Mouse (Mus musculus) liver, embryonic 15.5 days (tissue): ENCODE data around the gene Tnks1bp1. TPM values are rescaled to one million over a fixed set of nuclear protein-coding genes. Genes with fewer than 3 reads are reported as not detected.

Experiments
- ATAC-seq: fragments of 200-750 bp; cut with Nextera tagmentation; 2 replicates; pipeline ENCODE4 v1.8.0; 2017; ENCODE audit warnings: moderate number of reproducible peaks, mild to moderate bottlenecking, moderate library complexity; ENCODE audit not compliant: insufficient read depth
- H3K27ac ChIP-seq: fragments of 300-500 bp; sonication (generic); replicated peaks from 2 replicates; pipeline ENCODE4 v1.5.1; 2015; ENCODE audit warnings: mild to moderate bottlenecking, inconsistent platforms
- H3K27me3 ChIP-seq: fragments of 300-500 bp; sonication (generic); 2 replicates; pipeline ENCODE4 v1.6.1; 2015; ENCODE audit warnings: mild to moderate bottlenecking, inconsistent platforms
- H3K36me3 ChIP-seq: fragments of 300-500 bp; sonication (generic); replicated peaks from 2 replicates; pipeline ENCODE4 v1.6.1; 2015; ENCODE audit warnings: moderate library complexity, mild to moderate bottlenecking, inconsistent platforms
- H3K4me1 ChIP-seq: fragments of 300-500 bp; sonication (generic); replicated peaks from 2 replicates; pipeline ENCODE4 v1.6.1; 2015; ENCODE audit warnings: inconsistent platforms
- H3K4me2 ChIP-seq: fragments of 300-500 bp; sonication (generic); 2 replicates; pipeline ENCODE4 v1.6.1; 2015; ENCODE audit warnings: moderate library complexity, mild to moderate bottlenecking, inconsistent platforms
- H3K4me3 ChIP-seq: fragments of 300-500 bp; sonication (generic); replicated peaks from 2 replicates; pipeline ENCODE4 v1.5.1; 2015; ENCODE audit warnings: mild to moderate bottlenecking, inconsistent platforms
- H3K9ac ChIP-seq: fragments of 300-500 bp; sonication (generic); 2 replicates; pipeline ENCODE4 v1.6.1; 2015; ENCODE audit warnings: moderate library complexity, mild to moderate bottlenecking, inconsistent platforms
- H3K9me3 ChIP-seq: fragments of 300-500 bp; sonication (generic); replicated peaks from 2 replicates; pipeline ENCODE4 v1.6.1; 2016; ENCODE audit warnings: inconsistent platforms
- WGBS: fragments of 180-500 bp; shearing (Covaris S2); methylation state at CpG from one replicate; pipeline ENCODE4 v1.1.7; 2015; ENCODE audit warnings: mixed read lengths; ENCODE audit not compliant: insufficient replicate concordance; 5-methylcytosine and 5-hydroxymethylcytosine counted together
- polyA plus RNA-seq: library from polyadenylated mRNA; unstranded; fragments of >200 nt; fragmentation: Nextera tagmentation; extraction: Ambion mirVana; gene quantifications from 2 replicates; pipeline ENCODE4 v1.2.1, GENCODE M21; 2015

Tnks1bp1 gene
- polyA plus RNA-seq, 1 experiment from 2014 or later = 5.1 TPM

- peaks cover 49% of the 10 kb centered on the region for H3K36me3 ChIP-seq
- peak overlapping the region; percentile 87 for H3K4me2 ChIP-seq
- peaks cover 26% of the 10 kb centered on the region for H3K27me3 ChIP-seq
- WGBS = 75% methylated on average over 13 of the region's 13 CpGs
- peak overlapping the region; percentile 85 for H3K9ac ChIP-seq
- no peaks in the 10 kb centered on the region for H3K9me3 ChIP-seq
- H3K4me1 ChIP-seq = peaks cover 25% of the 10 kb centered on the region
- peak overlapping the region; percentile 80 for H3K27ac ChIP-seq
- peak overlapping the region; percentile 83 for H3K4me3 ChIP-seq
- no peak for ATAC-seq
These were observed 9.5 kb upstream of the Tnks1bp1 start for GRCm38 (mm10) chr2:85038336-85038735.

DNA sequence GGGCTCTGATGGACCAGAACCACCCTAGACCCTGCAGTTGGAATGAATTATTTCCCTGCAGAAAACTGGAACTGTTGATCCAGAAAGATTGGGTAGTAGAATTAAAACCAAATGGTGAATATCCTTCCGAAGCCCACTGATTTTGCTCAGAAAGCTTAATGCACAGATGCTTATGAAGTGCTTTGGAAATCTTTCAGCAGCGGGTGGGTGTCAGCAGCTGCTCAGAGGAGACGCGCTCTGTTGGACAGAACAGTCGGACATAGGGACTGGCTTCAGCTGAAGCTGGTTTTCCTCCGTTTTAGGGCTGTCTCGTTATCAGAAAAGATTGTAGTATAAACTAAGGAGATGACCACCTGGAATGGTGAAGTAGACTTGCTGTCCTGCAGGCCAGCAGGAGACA, 4.2 kb upstream of the Tnks1bp1 start:
- Histone ChIP-seq H3K36me3 (peaks cover 85% of the 10 kb centered on the region), H3K4me3 (no peak overlapping the region), H3K4me2 (no peak overlapping the region), H3K4me1 (peaks cover 29% of the 10 kb centered on the region), H3K9me3 (no peaks in the 10 kb centered on the region), H3K9ac (no peak overlapping the region), H3K27me3 (peaks cover 7% of the 10 kb centered on the region), H3K27ac (no peak overlapping the region)
- 89% methylated on average over 7 of the region's 7 CpGs for WGBS
- no peak for ATAC-seq

GRCm38 (mm10) chr2:85046222-85046621, 1.6 kb upstream of the Tnks1bp1 start:
- 78% methylated on average over 8 of the region's 8 CpGs for WGBS
- Histone ChIP-seq H3K4me1 (peaks cover 42% of the 10 kb centered on the region), H3K4me3 (no peak overlapping the region), H3K27ac (no peak overlapping the region), H3K27me3 (peaks cover 33% of the 10 kb centered on the region), H3K9me3 (no peaks in the 10 kb centered on the region), H3K36me3 (peaks cover 60% of the 10 kb centered on the region), H3K4me2 (no peak overlapping the region), H3K9ac (no peak overlapping the region)
- no peak for ATAC-seq

GRCm38 (mm10) chr2:85047081-85047480, 741 bp upstream of the Tnks1bp1 start:
- ATAC-seq = no peak
- H3K27ac ChIP-seq = peak overlapping the region; percentile 10
- H3K9ac ChIP-seq = 0 out of 2 replicates have a peak overlapping the region, but pooled peaks have one; percentile 60
- H3K4me1 ChIP-seq = peaks cover 42% of the 10 kb centered on the region
- H3K36me3 ChIP-seq = peaks cover 53% of the 10 kb centered on the region
- peak overlapping the region; percentile 64 for H3K4me3 ChIP-seq
- H3K4me2 ChIP-seq = peak overlapping the region; percentile 96
- no peaks in the 10 kb centered on the region for H3K9me3 ChIP-seq
- whole genome bisulfite sequencing = 65% methylated on average over 10 of the region's 10 CpGs
- H3K27me3 ChIP-seq = peaks cover 38% of the 10 kb centered on the region

DNA sequence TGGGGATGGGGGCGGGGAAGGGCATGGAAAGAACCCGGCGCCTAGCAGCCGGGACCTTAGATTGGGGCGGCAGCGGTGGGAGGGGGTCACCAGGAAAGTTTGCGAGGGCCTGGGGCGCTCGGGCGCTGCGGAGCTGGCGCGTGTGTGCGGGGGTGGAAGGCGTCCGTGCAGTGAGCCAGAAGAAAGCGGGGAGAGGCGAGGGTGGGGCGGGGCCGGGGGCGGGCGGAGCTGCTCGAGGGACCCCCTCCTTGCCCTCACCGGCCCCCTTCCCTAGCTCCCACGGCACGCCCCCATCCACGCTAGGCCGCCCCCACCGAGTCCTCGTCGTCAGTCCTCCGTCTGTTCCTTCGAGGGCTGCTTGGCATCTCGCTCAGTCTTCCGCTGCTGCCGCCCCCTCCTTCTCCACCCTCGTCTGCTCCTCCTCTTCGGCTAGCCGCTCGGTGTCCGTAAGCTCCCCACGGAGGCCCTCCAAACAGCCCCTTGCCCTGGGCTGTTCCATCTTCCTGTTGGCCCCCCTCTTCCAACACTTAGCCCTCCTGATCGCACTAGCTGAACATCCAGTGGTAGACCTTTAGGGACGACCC, 438 bp downstream of the Tnks1bp1 start:
- Histone ChIP-seq H3K9ac (peak overlapping the region; percentile 60), H3K9me3 (no peaks in the 10 kb centered on the region), H3K4me1 (peaks cover 47% of the 10 kb centered on the region)

GRCm38 (mm10) chr2:85049277-85049676, 1.5 kb downstream of the Tnks1bp1 start:
- Histone ChIP-seq H3K4me1 (peaks cover 51% of the 10 kb centered on the region), H3K4me2 (no peak overlapping the region), H3K27ac (no peak overlapping the region), H3K27me3 (peaks cover 44% of the 10 kb centered on the region), H3K9ac (no peak overlapping the region), H3K4me3 (no peak overlapping the region), H3K36me3 (peaks cover 35% of the 10 kb centered on the region), H3K9me3 (no peaks in the 10 kb centered on the region)
- 73% methylated on average over 4 of the region's 4 CpGs for WGBS
- ATAC-seq = no peak

More for the DNA sequence above, 438 bp downstream of the Tnks1bp1 start:
- Histone ChIP-seq H3K4me2 (peak overlapping the region; percentile 96), H3K27ac (peak overlapping the region; percentile 67), H3K36me3 (peaks cover 45% of the 10 kb centered on the region), H3K4me3 (peak overlapping the region; percentile 64), H3K27me3 (peaks cover 41% of the 10 kb centered on the region)
- ATAC-seq = peak; percentile 7
- 2% methylated on average over 29 of the region's 44 CpGs for WGBS

DNA sequence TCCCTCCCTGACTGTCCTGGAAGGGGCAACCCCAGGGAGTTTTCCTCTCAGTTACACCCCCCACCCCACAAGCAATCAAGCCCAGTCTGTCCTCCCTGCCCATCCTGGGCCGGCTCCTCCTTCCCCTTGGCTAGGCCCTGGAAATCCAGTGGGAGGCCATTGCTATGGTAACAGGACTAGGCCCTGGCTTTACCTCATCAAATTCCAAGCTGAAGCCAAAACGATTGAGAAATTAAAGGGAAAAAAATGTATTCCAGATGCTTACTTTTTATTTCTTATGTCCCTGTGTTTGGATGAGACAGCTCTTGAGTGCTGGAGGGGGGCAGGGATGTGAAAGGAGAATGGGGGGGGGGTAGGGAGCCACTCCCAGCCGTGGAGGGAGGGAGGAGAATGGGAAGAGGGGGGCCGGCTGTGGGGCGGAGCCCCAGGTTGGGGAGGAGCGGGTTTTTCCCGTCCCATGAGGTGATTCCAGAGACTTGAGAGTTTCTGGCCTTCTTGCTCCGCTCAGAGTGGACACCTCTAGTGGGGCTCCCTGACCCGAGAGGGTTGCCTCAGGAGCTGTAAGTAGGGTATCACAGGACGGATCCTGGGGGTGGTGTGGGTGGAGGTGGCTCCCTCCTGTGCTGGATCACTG, 2.3 kb downstream of the Tnks1bp1 start:
- Histone ChIP-seq H3K9me3 (no peaks in the 10 kb centered on the region), H3K4me2 (peak overlapping the region; percentile 39), H3K27ac (0 out of 2 replicates have a peak overlapping the region, but pooled peaks have one; percentile 14), H3K27me3 (peaks cover 44% of the 10 kb centered on the region), H3K4me1 (peaks cover 51% of the 10 kb centered on the region), H3K36me3 (peaks cover 29% of the 10 kb centered on the region), H3K4me3 (peak overlapping the region; percentile 15; the same call in 1 of the 2 replicates), H3K9ac (no peak overlapping the region)
- WGBS = 38% methylated on average over 10 of the region's 10 CpGs
- ATAC-seq = no peak

DNA sequence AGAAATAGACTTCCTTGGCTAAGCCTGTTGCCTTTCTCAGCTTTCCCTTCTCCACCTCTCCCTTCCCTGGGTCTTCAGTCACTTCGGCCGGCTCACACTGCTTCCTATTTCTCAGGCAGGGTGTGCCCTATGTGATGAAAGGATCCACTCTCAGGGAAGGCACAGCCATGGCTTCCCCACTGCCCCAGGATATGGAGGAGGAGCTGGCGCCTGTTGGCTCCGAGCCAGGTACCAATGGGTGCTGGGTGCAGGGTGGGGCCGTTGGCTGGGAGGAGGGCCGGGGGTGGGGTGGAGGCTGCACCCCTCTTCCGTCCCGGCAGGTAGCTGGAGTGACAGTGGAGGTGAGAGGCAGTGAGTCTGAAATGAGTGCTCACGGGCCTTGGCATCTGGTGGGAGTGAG, 2.9 kb downstream of the Tnks1bp1 start:
- Histone ChIP-seq H3K4me3 (peak overlapping the region; percentile 15; the same call in 1 of the 2 replicates), H3K4me1 (peaks cover 51% of the 10 kb centered on the region), H3K9me3 (no peaks in the 10 kb centered on the region), H3K4me2 (peak overlapping the region; percentile 39), H3K36me3 (peaks cover 23% of the 10 kb centered on the region), H3K9ac (no peak overlapping the region), H3K27me3 (peaks cover 44% of the 10 kb centered on the region), H3K27ac (0 out of 2 replicates have a peak overlapping the region, but pooled peaks have one; percentile 14)
- 48% methylated on average over 9 of the region's 9 CpGs for WGBS
- no peak for ATAC-seq

DNA sequence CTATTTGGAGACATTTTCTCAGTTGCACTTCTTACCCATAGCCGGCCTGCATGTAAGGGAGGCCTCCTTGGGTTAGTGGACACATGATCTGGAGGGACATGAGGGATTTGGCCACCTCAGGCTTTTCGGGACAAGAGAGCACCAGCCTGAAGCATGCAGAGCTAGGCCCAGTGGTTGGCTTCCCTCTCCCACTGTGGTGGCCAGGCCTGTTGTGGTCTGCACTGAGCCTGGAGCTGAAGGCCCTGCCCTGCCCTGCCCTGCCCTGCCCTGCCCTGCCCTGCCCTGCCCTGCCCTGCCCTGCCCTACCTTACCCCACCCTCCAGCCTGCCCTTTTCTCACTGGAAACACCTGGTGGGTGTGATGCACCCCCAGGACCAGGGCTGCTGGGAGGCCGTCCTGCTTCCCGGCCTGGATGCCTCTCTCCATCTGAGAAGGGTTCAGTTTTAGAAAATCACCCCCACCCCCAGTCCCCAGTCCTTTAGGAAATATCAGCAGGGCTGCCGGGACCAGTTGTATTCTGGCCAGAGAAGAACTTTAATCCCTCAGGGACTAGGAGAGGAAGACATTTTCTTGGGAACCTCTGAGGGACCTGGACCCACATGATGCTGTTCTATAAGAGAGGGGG, 5.5 kb downstream of the Tnks1bp1 start:
- Histone ChIP-seq H3K27ac (no peak overlapping the region), H3K4me2 (no peak overlapping the region), H3K9ac (no peak overlapping the region), H3K36me3 (peaks cover 8% of the 10 kb centered on the region; the same call in 1 of the 2 replicates), H3K27me3 (peaks cover 40% of the 10 kb centered on the region), H3K4me1 (peaks cover 29% of the 10 kb centered on the region), H3K4me3 (no peak overlapping the region), H3K9me3 (no peaks in the 10 kb centered on the region)
- ATAC-seq = no peak
- WGBS = 74% methylated on average over 5 of the region's 5 CpGs

DNA sequence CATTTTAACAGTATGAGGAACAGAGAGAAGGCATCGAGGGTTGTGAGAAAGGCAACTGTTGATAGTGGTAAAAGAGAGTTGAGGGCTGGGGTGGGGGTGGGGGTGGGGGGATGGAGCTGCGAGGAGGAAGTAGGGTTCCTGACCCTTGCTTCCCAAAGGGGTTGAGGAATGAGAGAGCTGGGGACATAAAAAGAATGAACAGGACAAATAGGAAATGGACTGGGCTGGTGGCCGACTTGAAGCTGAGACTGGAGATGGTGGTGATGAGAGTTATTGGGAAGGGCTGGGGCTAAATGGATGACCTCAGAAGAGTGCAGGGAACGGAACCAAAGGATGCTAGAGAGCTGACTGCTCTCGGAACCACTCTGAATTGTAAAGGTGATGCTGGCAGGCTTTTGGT, 8.9 kb downstream of the Tnks1bp1 start:
- Histone ChIP-seq H3K4me1 (peaks cover 24% of the 10 kb centered on the region), H3K9ac (no peak overlapping the region), H3K4me2 (no peak overlapping the region), H3K9me3 (no peaks in the 10 kb centered on the region), H3K36me3 (peaks cover 20% of the 10 kb centered on the region; the same call in 1 of the 2 replicates), H3K27ac (no peak overlapping the region), H3K4me3 (no peak overlapping the region), H3K27me3 (peaks cover 10% of the 10 kb centered on the region; the same call in 1 of the 2 replicates)
- 31% methylated on average over 5 of the region's 5 CpGs for WGBS
- no peak for ATAC-seq

GRCm38 (mm10) chr2:85059677-85060076, 11.9 kb downstream of the Tnks1bp1 start:
- ATAC-seq = no peak
- Histone ChIP-seq H3K9me3 (no peaks in the 10 kb centered on the region), H3K27ac (no peak overlapping the region), H3K4me2 (no peak overlapping the region), H3K27me3 (no peaks in the 10 kb centered on the region), H3K4me1 (peaks cover 14% of the 10 kb centered on the region; the same call in 1 of the 2 replicates), H3K36me3 (peaks cover 19% of the 10 kb centered on the region; the same call in 1 of the 2 replicates), H3K9ac (no peak overlapping the region), H3K4me3 (no peak overlapping the region)
- 73% methylated on average over 6 of the region's 6 CpGs for WGBS
